Mouse (Mus musculus) kidney, adult 11 months (tissue): ENCODE data around the gene Jmjd1c.
A peak's percentile ranks its signal among the peaks of the same experiment; 100 is the strongest.

Experiments
- DNase-seq: peaks from one replicate; pipeline ENCODE4 v3.0.0; 2022

The Jmjd1c gene

DNA sequence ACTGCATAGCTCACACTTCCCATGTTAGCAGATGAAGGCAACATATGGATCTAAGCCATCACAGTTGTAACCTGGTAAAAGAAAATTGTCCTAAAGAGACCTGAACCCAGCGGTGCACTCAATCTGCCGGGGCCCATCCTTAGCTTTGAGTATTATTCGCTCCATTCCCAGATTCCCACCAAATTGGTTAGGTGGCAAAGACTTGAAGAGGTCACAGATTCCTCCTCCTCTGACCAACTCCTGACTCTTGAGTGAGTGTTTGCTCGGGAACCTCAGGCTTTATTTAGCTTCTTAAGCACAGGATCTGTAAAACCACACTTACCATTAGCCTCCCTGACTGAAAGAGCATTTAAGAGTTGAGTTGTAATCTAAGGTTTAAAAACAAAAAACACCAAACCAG lies 23.3 kb upstream of the Jmjd1c start:
- DNase-seq, result no peak

DNA sequence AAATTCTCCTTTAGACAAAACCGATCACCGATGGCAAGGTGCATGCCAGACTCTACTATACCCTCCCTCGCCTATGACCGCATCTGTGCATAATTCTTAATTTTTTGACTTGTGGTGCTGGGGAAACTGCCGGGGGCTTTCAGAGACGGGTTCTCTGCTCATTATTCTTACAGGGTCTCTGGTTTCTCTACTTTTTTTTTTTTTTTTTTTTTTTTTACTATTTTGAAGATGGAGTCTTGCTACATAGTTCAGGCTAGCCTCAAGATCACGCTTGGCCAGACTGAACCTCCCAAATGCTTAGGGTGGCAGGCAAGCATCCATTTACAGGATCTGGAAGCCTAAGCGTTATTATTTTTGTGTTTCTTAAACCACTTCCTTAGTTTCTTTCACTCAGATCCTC lies 22.3 kb upstream of the Jmjd1c start:
- DNase-seq, result no peak

DNA sequence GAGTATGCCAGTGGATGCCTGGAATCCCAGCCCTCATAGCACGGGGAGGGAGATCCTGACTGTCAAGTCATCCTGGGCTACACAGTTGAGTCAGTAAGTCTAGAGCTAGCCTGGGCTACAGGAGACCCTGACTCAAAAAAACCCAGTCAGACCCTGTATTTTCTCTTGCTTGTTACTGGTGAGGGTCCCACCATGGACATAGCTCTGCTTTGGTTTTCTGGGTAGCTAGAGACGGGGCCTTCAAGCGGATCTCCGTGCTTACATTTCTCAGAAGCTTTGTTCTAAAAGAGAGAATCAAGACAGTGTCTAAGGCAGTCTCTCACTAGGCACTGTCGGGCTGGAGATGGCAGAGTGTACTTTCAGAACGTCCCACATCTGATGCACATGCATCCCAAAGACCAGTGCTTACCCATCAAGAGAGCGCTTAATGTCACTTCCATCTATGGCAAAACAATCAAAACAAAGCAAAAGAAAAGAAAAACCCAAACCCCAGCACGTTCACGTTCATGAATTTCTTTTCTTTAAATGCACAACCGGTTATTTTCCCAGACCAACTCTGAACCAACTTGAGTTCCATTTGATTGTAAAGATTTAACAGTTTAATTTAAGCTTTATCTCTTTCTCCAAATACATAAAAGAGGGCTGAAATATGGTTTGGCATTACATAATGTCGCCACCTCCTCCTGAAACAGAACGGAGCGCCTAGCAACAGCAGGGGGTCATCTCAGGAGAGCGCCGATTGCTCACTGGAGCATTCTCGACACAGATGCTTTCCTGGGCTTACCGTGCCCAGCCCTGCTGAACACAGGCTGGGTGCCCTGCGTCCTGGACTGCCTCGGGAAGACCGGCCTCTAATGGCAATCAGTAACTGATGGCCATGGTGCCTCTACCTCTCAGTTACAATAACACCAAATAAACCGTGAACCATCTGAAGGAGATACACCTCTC lies 19.7 kb upstream of the Jmjd1c start:
- DNase-seq, result peak; percentile 46

DNA sequence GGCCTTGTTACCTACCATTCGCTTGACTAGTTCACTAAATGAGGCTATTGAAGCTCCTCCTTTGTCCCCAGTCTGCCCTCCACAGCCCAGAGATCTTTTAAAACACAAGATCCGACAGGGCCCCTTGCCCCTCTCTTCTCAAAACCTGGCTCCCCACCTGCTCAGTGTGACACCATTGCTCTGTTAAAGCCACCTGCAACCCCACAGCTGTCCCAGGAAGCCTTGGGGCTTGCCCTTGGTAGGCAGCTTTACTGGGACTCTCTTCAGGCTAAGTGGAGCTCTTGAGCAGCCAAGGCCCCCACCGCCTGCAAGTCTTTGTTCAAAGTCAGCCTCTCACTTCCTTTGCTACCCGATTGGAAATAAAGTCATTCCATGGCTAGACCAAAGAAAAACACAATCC lies 16.9 kb upstream of the Jmjd1c start:
- no peak for DNase-seq

DNA sequence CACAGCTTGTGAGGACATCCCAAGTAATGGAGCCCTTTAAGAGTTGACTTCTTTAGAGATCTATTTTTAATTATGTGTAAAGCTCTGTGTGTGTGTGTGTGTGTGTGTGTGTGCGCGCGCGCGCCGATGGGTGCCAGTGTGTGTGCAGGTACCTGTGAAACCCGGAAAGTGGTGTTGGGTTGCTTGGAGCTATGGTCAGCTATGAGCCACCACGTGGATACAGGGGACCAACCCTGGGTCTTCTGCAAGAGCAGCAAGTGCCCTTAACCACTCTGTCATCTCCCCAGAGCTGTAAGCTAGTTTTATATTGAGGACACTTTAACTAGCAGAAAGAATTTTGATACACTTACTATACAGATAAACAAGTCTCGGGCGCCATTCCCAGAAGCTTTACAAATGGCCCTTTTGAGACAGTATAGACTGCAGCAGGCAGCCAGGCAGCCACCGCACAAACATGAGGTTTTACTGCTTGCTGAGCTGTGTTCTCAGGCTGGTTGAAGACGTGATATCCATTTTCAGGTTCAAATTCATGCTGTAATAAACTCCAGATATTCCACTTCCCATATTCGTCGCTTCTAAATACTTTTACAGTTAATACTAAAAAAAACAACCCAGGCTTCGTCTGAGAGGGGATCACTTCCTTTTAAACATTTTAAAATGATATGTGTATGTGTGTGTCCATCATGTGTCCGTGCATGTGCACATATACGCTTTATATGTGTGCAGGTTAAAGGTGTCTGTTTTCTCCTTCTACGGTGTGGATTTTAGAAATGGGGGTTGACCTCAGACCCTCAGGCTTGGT lies 14.5 kb upstream of the Jmjd1c start:
- DNase-seq, result no peak

DNA sequence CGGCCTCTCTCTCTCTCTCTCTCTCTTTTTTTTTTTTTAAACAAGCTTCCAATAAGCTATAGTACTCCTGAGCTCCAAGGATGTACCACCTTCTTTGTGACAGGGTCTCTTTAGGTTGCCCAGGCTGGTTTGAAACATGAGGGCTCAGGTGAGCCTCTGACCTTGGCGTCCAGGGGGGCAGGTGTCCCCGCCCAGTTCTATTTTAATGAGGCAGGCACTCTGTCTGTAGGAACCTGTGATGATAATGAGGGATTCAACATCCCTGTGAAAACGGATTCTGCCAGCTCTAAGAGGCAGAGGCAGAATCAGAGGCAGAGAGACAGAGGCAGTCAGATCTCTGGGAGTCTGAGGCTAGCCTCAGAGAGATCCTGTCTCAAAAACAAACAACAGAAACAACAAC lies 13.4 kb upstream of the Jmjd1c start:
- no peak for DNase-seq

DNA sequence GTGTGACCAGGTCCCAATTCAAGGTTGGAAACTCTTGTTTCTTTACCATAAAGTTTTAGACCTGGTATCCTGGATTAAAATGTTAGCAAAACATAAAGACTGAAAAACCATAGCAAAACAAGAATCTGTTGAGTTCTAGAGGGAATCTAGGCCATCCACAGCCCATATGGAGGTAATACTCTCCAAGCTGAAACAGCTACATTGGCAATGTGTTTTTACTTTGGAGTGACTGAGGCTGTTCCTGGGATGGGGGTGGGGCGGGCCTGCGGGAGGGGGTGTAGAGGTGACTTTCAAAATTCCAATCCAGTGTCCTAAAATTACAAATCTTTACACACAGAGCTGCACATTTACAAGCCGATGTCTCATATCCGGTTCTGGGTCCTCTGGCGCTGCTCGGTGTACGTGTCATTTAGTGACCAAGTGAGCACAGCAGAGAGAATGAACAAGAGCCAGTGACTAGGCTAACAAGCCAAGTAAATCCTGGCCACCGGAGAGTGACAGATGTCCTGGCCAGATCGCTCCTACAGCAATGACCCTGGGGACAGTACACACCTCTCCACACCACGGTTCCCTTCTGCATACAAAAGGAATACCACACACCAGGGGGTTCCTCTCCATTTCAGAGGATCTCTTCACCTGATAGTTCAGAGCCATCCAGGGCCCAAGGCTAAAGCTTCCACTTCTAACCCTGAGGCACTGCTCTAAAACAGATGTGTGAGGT lies 12.3 kb upstream of the Jmjd1c start:
- DNase-seq, result no peak

DNA sequence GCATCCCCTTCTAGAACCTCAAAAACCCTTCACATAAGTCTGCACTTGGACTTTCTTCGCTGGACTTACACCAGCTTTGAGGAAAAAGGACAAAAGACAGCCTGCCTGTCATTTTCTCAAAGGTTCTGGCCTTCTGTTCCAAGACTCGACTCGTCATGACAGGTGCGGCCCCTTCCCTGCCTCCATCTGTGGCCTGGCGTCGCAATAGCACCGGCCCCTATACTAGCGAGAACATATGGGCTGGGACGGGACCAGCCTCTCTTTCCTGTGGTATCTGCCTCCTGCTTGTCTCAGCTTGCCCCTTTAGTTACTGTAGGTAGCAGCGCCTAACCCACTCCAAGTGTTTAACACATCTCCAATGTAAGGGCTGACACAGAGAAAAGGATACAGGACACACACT lies 10.8 kb upstream of the Jmjd1c start:
- DNase-seq, result no peak

DNA sequence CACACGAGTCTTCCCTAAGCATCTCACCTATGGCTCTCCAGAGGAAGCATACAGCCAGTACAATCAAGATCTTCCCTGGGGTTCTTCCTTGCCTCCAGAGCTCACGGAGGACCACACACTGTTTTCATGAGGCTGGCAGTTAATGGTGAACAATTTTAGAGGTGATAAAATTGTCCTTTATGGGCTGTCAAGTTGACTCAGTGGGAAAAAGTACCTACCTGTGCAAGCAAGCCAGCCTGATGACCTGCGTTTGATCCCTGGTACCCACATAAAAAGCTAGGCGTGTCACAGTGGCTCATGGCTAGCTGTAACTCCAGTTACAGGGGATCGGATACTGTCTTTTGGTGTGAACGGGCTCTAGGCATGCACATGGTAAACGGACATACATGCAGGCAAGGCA lies 10.0 kb upstream of the Jmjd1c start:
- DNase-seq, result no peak

DNA sequence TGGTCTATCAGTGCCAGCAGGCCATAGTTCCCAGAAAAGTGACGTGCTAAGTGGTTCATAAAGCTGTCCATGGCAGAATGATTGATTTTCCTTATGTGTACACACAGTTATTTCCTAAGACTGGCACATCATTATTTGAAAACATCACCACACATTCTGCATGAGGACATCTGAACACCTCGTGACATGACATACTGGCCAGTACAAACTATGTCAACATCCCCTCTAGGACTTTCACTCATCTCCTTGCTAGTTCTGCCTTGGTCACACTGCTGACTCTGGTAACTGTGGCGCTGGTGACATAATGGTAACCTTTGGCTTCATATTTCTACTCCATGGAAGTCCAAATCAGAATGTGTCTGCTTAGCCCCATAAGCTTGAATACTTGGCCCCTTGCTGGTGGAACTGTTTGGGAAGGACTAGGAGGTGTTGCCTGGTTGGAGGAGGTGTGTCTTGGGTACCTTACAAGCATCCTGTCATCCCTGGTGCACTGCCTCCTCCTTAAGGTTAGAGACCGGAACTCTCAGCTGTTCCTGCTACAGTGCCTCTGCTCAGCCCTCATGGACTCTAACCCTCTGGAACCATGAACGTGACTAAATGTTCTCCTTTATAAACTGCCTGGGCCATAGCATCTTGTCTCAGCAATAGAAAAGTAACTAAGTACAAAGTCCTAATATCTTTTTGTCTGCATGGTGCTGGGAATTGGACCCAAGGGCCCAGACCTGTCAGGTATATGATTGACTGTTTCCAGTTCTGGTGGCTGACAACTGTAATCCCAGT lies 8.3 kb upstream of the Jmjd1c start:
- no peak for DNase-seq

DNA sequence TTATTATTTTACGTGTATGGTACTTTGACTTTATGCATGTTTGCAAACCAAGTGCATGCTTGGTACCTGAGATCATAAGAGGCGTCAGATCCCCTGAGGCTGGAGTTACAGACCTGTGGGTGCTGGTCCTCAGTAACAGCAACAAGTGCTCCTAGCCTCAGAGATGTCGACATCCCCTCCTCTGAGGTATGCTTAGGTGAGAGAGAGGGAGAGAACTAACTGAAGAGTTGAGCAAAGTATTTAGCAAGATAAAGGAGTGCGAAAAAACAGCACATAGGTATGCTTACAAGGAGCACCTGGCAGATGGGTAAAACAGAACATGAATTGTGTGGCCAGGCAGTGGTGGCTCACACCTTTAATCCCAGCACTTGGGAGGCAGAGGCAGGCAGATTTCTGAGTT lies 5.3 kb upstream of the Jmjd1c start:
- DNase-seq, result no peak

DNA sequence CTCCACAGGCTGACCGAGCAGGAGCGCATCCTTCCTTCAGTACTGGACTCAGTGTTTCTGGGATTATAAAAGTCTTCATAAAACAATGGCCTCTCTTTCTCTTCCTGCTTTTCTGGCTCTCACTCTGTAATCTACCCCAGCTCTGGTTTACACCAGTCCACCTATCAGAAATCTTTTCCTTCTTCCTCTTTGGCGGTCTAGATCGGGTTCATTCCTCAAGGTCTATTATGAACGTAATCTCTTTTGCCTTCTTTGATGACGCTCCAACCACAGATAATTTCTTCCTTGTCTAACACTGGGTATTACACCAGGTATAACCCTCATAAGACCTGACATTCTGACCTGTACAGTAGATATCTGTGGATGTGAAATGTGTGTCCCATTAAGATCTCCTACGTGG lies 1.0 kb upstream of the Jmjd1c start:
- no peak for DNase-seq

DNA sequence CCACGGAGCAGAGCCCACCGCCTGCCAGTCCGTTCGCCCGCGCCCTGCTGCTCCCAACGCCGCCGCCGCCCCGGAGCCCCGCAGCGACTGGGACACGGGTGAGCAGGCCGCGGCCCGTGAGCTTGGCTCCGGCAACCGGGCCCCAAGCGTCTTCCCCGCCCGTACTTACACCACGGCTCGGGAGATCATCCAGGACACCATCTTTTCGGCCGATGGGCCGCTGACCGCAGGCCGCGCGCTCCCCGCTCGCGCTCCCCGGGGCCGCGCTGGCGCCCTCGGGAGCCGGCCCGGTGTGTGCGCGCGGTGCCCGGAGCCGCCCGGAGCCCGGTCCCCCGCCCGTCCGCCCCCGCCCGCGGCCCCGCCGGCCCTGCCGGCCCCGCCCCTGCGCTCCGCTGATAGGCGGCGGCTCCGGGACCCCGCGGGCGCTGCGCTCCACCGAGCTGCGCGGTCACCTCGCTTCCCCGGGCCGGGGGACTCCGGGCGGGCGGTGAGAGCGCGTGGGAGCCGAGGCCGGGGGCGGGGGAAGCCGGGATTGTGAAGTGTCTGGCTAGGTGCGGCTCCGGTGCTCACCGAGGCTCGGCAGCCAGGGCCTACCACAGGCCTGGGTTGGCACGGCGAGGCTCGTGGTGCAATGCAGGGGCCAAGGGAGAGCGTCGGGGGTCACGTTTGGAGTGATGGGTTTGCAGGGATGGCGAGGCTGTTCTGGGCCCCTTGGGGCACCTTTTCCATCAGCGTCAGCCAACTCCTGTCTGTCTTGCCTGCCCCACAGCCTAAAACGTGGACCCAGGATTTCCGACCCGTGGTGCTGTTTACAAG lies 904 bp downstream of the Jmjd1c start, which contains the start of gene Reep3:
TSS of gene Reep3 (minus strand) at position 325 of the 816 bp plus-strand sequence.
- DNase-seq, result peak; percentile 80

DNA sequence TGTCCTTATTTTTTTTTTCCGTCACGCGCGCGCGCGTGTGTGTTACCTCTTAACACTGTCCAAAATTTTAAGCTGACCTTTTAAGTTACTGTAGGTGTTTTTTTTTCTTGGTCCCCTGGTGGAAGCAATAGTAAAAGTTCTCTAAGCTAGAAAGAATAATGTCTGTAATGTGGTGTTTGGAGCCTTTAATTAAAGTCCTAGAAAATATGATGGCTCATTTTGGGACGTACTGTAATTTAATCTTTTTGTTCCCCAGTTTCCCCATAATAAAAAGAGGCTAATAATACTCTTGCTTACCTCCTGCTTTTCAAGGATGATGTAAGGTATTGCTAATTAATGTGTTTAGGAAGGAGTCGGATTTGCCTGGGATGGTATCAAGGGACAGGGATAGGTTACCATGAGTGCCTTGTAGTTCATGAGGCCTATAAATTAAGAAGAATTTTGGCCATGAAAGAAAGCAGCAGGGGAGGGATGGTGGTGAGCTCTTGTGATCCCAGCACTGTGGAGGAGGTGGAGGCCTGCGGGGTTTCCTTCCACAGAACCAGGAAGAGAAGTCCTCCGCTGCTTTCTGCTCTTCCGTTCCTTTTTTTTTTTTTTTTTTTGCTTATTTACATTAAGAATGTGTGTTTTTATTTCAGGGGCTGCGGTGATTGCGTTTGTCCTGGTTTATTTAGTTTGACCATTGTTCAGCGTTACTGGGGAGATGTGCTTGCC lies 1.7 kb downstream of the Jmjd1c start:
- DNase-seq, result no peak

DNA sequence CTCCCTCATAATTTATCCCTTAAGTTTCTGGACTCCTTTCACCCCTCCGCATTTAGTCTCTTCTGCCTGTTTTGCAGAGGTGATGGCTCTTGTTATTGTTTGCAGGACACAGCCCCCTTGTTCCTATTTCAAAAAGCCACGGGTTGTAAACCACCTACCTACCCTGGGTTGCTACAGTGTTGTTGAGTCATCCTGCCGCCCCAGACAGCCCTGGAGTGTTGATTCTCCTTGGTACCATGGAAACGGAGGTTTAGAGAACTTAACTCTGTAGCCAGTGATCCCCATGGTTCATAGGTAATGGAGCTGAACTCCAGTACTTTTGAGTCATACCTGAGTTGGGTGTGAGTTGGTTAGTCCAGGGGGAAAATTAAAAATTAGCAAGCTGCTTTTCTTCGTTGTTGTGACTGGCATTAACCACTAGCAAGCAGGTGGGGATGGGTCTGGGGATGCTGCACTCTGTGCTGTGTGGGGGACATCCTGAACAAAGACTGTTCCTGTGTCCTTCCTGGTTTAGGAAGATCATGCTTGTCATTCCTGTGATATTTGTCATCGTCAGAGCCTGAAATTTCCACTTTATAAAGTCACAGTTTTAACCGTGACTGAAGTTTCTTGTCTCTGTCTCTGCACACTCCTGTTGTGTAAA lies 2.6 kb downstream of the Jmjd1c start:
- peak; percentile 64 for DNase-seq

DNA sequence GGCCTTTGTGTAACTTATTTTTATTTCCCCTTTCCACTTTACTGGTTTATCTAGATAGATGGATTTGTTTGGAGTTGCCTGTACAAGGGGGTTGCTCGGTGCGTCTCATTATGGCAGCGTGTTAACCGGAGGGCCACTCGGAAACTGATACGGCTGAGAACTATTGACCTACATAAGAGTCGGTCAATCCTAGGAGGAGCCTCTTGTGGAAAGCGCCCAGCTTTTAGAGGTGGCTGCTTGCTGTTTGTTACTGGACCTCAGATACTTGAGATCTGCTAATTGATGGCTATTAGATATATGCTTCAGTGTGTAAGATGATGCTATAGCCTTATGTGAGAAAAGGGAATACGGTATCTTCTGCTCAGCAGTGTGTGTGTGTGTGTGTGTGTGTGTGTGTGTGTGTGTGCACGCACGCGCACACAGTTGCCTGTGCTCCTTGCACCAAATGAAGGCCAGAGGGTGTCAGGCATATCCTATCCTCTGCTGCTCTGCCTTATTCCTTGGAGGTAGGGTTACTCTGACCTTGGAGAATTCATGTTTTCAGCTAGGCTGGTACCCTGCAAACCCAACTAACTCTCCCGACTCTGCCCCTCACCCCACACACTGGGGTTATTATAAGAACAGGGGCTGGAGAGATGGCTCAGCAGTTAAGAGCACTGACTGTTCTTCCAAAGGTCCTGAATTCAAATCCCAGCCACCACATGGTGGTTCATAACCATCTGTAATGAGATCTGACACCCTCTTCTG lies 3.4 kb downstream of the Jmjd1c start:
- DNase-seq, result no peak

DNA sequence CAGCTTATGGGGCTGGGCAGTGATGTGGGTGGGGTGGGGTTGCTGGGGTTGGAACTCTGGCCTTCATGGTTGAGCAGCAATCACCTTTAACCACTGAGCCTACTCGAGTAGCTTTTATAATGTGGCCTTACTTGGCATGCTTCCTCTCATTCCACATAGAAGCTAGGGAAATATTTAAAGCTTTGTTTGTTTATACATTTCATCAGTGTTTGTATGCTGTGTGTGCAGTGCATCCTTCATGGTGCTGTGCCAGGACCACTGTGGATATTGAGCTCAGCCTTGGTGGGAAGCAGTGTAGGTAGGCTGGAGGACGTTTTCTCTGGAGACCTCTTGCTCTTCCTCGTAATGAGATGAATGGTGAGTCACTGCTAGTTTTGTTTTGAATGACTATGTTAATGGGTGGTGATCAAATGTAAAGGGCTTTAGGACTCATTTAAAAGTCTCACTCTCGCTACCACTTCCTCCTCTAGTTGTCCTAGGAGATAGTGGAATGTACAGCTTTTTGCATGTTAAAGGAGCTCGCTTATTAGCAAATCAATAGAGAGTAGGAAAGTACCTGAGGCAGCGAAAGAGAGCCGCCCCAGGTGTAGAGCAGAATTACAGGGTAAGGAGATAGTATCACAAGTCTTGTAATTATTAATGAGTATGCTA lies 4.2 kb downstream of the Jmjd1c start:
- peak; percentile 59 for DNase-seq

DNA sequence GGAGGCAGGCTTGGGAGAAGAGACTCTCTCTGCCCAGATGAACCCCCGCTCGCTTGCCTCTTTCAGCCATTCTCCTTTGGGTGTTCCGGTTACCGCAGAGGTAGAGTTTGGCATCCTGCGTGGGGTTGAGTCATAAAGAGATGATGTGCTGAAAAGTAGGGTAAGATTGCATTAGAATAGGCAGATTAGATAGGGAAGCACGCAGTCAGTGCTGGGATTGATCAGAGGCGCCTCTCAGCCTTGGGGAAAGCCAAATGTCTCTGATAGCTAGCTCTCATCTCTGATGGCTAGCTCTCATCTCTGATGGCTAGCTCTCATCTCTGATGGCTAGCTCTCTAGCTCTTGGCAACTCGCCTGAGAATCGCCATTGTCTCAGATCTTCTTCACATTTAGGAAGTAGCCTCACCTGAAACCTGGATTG lies 4.9 kb downstream of the Jmjd1c start:
- DNase-seq, result no peak

DNA sequence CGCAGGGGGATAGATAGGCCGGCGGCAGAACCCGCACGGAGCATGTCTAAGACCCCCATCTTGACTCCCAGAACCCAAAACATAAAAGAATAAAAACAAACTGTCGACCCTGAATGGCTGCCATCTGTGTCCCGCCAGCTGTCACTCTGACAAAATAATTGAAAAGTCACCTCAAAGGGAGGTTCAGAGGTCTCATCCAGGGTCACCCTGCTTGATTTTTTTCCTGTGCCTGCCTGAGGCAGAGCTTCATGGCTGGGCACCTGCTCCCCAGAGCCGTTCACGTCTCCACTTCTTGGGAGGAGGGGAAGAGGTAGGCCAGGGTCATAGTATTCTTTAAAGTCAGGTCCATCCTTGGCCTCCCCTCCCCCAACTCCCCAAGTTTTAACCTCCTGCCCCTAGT lies 8.6 kb downstream of the Jmjd1c start:
- DNase-seq, result no peak
